Mouse (Mus musculus) hindbrain, embryonic 11.5 days (tissue): Measurements from ENCODE around the gene Gm20509. TPM values are rescaled to one million over a fixed set of nuclear protein-coding genes. Genes with fewer than 3 reads are reported as not detected.
A peak's percentile ranks its signal among the peaks of the same experiment; 100 is the strongest.

Experiments used
- ATAC-seq: fragments of 200-750 bp; cut with Nextera tagmentation; 2 replicates; pipeline ENCODE4 v1.8.0; 2017; ENCODE audit warnings: mild to moderate bottlenecking, moderate TSS enrichment, moderate library complexity; ENCODE audit not compliant: low FRiP score
- DNase-seq: peaks from one replicate; pipeline ENCODE4 v3.0.0-alpha.2; 2015; ENCODE audit warnings: low spot score
- H3K27ac ChIP-seq: fragments of 300-500 bp; sonication (generic); 2 replicates; pipeline ENCODE4 v1.5.1; 2014; ENCODE audit warnings: mild to moderate bottlenecking, low read depth, low read length
- H3K27me3 ChIP-seq: fragments of 300-500 bp; sonication (generic); 2 replicates; pipeline ENCODE4 v1.6.1; 2014; ENCODE audit warnings: mild to moderate bottlenecking, low read length, moderate library complexity, mixed read lengths; ENCODE audit not compliant: control insufficient read depth, insufficient read depth
- H3K36me3 ChIP-seq: fragments of 300-500 bp; sonication (generic); 2 replicates; pipeline ENCODE4 v1.6.1; 2014; ENCODE audit warnings: mild to moderate bottlenecking, low read length, moderate library complexity, mixed read lengths; ENCODE audit not compliant: control insufficient read depth, insufficient read depth
- H3K4me1 ChIP-seq: fragments of 300-500 bp; sonication (generic); replicated peaks from 2 replicates; pipeline ENCODE4 v1.6.1; 2014; ENCODE audit warnings: low read length, mixed read lengths; ENCODE audit not compliant: control insufficient read depth, insufficient read depth
- H3K4me2 ChIP-seq: fragments of 300-500 bp; sonication (generic); replicated peaks from 2 replicates; pipeline ENCODE4 v1.6.1; 2014; ENCODE audit warnings: mild to moderate bottlenecking, low read depth, low read length
- H3K4me3 ChIP-seq: fragments of 300-500 bp; sonication (generic); 2 replicates; pipeline ENCODE4 v1.5.1; 2014; ENCODE audit warnings: low read depth, low read length
- H3K9ac ChIP-seq: fragments of 300-500 bp; sonication (generic); 2 replicates; pipeline ENCODE4 v1.6.1; 2014; ENCODE audit warnings: low read depth, low read length
- H3K9me3 ChIP-seq: fragments of 300-500 bp; sonication (generic); 2 replicates; pipeline ENCODE4 v1.6.1; 2016; ENCODE audit warnings: low read length; ENCODE audit not compliant: control insufficient read depth
- WGBS: fragments of 180-500 bp; shearing (Covaris S2); extraction: QIAGEN DNeasy Blood & Tissue Kit; methylation state at CpG from one replicate; pipeline ENCODE4 v1.1.7; 2014; 5-methylcytosine and 5-hydroxymethylcytosine counted together
- polyA plus RNA-seq: library from polyadenylated mRNA; unstranded; fragments of >200 nt; fragmentation: Nextera tagmentation; extraction: Ambion mirVana; gene quantifications from 2 replicates; pipeline ENCODE4 v1.2.1, GENCODE M21; 2014

Gene Gm20509
- polyA plus RNA-seq, 1 experiment from 2014 or later: not detected

GRCm38 (mm10) chr9:73130529-73130928 lies 28.3 kb downstream of the Gm20509 start:
- 97% methylated on average over 4 of the region's 4 CpGs for WGBS
- no peak for ATAC-seq
- no peaks in the 10 kb centered on the region for H3K36me3 ChIP-seq
- DNase-seq: no peak
- no peak overlapping the region for H3K4me3 ChIP-seq
- no peak overlapping the region for H3K4me2 ChIP-seq
- no peaks in the 10 kb centered on the region for H3K9me3 ChIP-seq
- H3K9ac ChIP-seq: no peak overlapping the region
- no peak overlapping the region for H3K27ac ChIP-seq
- H3K4me1 ChIP-seq: no peaks in the 10 kb centered on the region
- H3K27me3 ChIP-seq: no peaks in the 10 kb centered on the region

GRCm38 (mm10) chr9:73137341-73137886 lies 35.1 kb downstream of the Gm20509 start:
- ATAC-seq: no peak

DNA sequence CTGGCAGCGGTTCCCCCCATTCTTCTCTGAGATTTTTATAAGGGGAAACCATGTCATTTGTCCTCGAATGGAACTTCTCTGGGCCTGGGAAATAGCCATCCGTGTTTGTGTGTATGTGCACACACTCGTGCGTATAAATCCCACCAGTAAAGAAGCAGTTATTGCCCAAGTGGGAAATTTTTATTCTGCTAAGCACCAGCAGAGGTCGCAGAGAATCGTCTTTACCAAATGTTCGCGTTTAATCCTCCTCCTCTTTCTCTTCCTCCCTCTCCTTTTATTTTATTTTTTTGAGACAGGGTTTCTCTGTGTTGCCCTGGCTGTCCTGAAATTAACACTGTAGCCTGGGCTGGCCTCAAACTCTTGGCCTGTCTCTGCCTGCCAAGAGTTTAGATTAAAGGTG lies 52.1 kb downstream of the Gm20509 start:
- WGBS: 61% methylated on average over 9 of the region's 9 CpGs
- Histone ChIP-seq H3K9me3 (no peaks in the 10 kb centered on the region), H3K27me3 (no peaks in the 10 kb centered on the region), H3K9ac (no peak overlapping the region), H3K4me1 (no peaks in the 10 kb centered on the region), H3K4me2 (no peak overlapping the region), H3K36me3 (no peaks in the 10 kb centered on the region), H3K27ac (no peak overlapping the region), H3K4me3 (no peak overlapping the region)
- ATAC-seq (no peak), DNase-seq (peak; percentile 15)

More at GRCm38 (mm10) chr9:73137341-73137886, 35.1 kb downstream of the Gm20509 start:
- Histone ChIP-seq H3K4me3 (no peak overlapping the region), H3K9me3 (no peaks in the 10 kb centered on the region), H3K36me3 (no peaks in the 10 kb centered on the region), H3K4me1 (no peaks in the 10 kb centered on the region), H3K27me3 (no peaks in the 10 kb centered on the region), H3K4me2 (no peak overlapping the region), H3K27ac (no peak overlapping the region), H3K9ac (no peak overlapping the region)
- WGBS: 62% methylated on average over 11 of the region's 11 CpGs
- DNase-seq: no peak

GRCm38 (mm10) chr9:73157968-73158367 lies 55.7 kb downstream of the Gm20509 start:
- no peaks in the 10 kb centered on the region for H3K27me3 ChIP-seq
- 85% methylated on average over 4 of the region's 4 CpGs for WGBS
- H3K36me3 ChIP-seq: no peaks in the 10 kb centered on the region
- H3K4me2 ChIP-seq: no peak overlapping the region
- H3K4me1 ChIP-seq: no peaks in the 10 kb centered on the region
- no peaks in the 10 kb centered on the region for H3K9me3 ChIP-seq
- no peak overlapping the region for H3K9ac ChIP-seq
- no peak for DNase-seq
- ATAC-seq: no peak
- H3K27ac ChIP-seq: no peak overlapping the region
- H3K4me3 ChIP-seq: no peak overlapping the region

GRCm38 (mm10) chr9:73159265-73159664 lies 57.0 kb downstream of the Gm20509 start:
- Histone ChIP-seq H3K27me3 (peaks cover 2% of the 10 kb centered on the region; the same call in 1 of the 2 replicates), H3K4me1 (no peaks in the 10 kb centered on the region), H3K4me3 (no peak overlapping the region), H3K36me3 (no peaks in the 10 kb centered on the region), H3K9ac (no peak overlapping the region), H3K9me3 (no peaks in the 10 kb centered on the region), H3K4me2 (no peak overlapping the region), H3K27ac (no peak overlapping the region)
- ATAC-seq: no peak
- DNase-seq: peak; percentile 35
- 54% methylated on average over 1 of the region's 1 CpGs for WGBS

- Histone ChIP-seq H3K4me2 (peak overlapping the region; percentile 24; the same call in 1 of the 2 replicates), H3K27ac (no peak overlapping the region), H3K36me3 (no peaks in the 10 kb centered on the region), H3K4me3 (no peak overlapping the region), H3K4me1 (no peaks in the 10 kb centered on the region), H3K9me3 (no peaks in the 10 kb centered on the region), H3K27me3 (peaks cover 2% of the 10 kb centered on the region; the same call in 1 of the 2 replicates), H3K9ac (no peak overlapping the region)
- DNase-seq: peak; percentile 90
- 27% methylated on average over 26 of the region's 26 CpGs for WGBS
- peak; percentile 53; the same call in 1 of the 2 replicates for ATAC-seq
These were observed 60.5 kb downstream of the Gm20509 start for GRCm38 (mm10) chr9:73162571-73163333.

DNA sequence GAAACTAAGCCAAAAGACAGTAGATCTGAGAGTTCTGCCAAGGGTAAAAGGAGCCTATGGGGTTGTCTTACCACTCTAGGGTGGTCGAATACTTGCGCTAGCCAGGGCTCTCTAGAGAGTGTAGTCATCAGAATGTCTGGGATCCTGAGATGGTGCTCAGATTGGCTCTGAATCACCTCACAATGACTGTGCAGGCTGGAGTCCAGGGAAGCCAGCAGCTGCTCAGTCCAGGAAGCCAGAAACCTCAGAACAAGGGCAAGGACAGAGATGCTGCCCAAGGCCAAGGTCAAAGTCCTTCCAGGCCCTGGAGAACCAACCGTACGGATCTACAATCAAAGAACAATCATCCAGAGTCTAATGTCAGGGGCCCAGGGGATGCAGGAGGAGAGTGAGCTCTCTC lies 63.4 kb downstream of the Gm20509 start:
- Histone ChIP-seq H3K9me3 (no peaks in the 10 kb centered on the region), H3K27ac (no peak overlapping the region), H3K4me1 (no peaks in the 10 kb centered on the region), H3K27me3 (peaks cover 2% of the 10 kb centered on the region; the same call in 1 of the 2 replicates), H3K4me3 (no peak overlapping the region), H3K4me2 (no peak overlapping the region), H3K9ac (no peak overlapping the region), H3K36me3 (no peaks in the 10 kb centered on the region)
- no peak for DNase-seq
- WGBS: 87% methylated on average over 4 of the region's 4 CpGs
- no peak for ATAC-seq
